In the genomic region with DNA sequence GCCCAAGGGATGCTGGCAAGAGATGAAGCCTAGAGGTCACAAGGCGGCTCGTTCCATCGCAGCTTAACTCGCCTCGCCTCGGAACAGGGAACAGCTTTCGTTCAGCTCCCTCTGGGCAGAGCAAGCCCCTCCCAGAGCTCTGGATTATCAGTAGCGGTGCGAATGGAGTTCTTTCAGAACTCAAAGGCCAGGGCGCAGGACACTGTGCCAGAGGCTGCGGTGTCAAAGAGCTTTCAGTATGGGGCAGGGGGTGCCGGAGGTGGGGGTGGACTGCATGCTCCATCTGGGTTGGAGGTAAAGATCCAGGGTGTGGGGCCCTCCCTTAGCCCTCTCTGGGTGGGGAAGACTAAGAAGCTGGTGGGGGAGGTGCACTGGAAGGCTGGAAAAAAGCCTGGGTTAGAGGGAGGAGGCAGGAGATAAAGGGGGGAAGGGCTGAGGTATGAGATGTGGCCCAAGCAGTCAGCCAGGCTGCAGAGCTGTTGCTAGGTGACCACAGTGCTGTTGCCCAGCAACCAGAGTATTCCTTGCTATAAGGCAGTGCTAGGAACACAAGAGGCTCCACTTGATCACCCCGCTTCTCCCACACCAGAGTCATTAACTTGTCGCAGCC, we compare ENCODE assay signal across 7 mouse cellular contexts. TPM values are rescaled to one million over a fixed set of nuclear protein-coding genes. Genes with fewer than 3 reads are reported as not detected.
DNase-seq lines count a peak whose midpoint lies in the region; ATAC-seq lines count a peak whose summit lies in the region.

No protein-coding gene starts in this region.

- peak; percentile 97 for ATAC-seq in kidney, embryonic 14.5 days (ENCODE audit: low FRiP score, low TSS enrichment)
- ATAC-seq in limb, embryonic 11.5 days (ENCODE audit: insufficient number of reproducible peaks, low FRiP score, low TSS enrichment, low read depth), result peak; percentile 95
- ATAC-seq in neural tube, embryonic 13.5 days (ENCODE audit: low read depth), result peak; percentile 98

- no peaks in the 10 kb centered on the region for H3K27me3 ChIP-seq in kidney, embryonic 14.5 days (ENCODE audit: control insufficient read depth, insufficient read depth, low read length)
- no peaks in the 10 kb centered on the region for H3K27me3 ChIP-seq in limb, embryonic 11.5 days (ENCODE audit: control insufficient read depth, insufficient read depth, low read length)
- no peaks in the 10 kb centered on the region for H3K27me3 ChIP-seq in neural tube, embryonic 13.5 days

- peak overlapping the region; percentile 72 for H3K27ac ChIP-seq in kidney, embryonic 14.5 days (ENCODE audit: low read depth, low read length)
- peak overlapping the region; percentile 80 for H3K27ac ChIP-seq in limb, embryonic 11.5 days (replicated peaks; ENCODE audit: low read depth, low read length)
- peak overlapping the region; percentile 99 for H3K27ac ChIP-seq in neural tube, embryonic 13.5 days (replicated peaks)

- peaks cover 14% of the 10 kb centered on the region for H3K4me1 ChIP-seq in kidney, embryonic 14.5 days (ENCODE audit: control insufficient read depth, insufficient read depth, low read length)
- H3K4me1 ChIP-seq in limb, embryonic 11.5 days (ENCODE audit: control insufficient read depth, insufficient read depth, low read length), result peaks cover 16% of the 10 kb centered on the region
- peaks cover 41% of the 10 kb centered on the region for H3K4me1 ChIP-seq in neural tube, embryonic 13.5 days (replicated peaks)

- H3K36me3 ChIP-seq in kidney, embryonic 14.5 days (ENCODE audit: control insufficient read depth, insufficient read depth, low read length), result no peaks in the 10 kb centered on the region; the same call in 1 of the 2 replicates
- no peaks in the 10 kb centered on the region for H3K36me3 ChIP-seq in limb, embryonic 11.5 days (ENCODE audit: control insufficient read depth, insufficient read depth, low read length)
- peaks cover 7% of the 10 kb centered on the region; the same call in 1 of the 2 replicates for H3K36me3 ChIP-seq in neural tube, embryonic 13.5 days

- H3K4me2 ChIP-seq in kidney, embryonic 14.5 days (replicated peaks; ENCODE audit: low read depth, low read length), result peak overlapping the region; percentile 33
- peak overlapping the region; percentile 41 for H3K4me2 ChIP-seq in limb, embryonic 11.5 days (ENCODE audit: low read depth, severe bottlenecking)
- H3K4me2 ChIP-seq in neural tube, embryonic 13.5 days, result peak overlapping the region; percentile 60

- WGBS in kidney, embryonic 14.5 days, result 2% methylated on average over 14 of the region's 14 CpGs
- WGBS in limb, embryonic 11.5 days, result 2% methylated on average over 14 of the region's 14 CpGs
- 2% methylated on average over 14 of the region's 14 CpGs for WGBS in neural tube, embryonic 13.5 days

- peak overlapping the region; percentile 23; the same call in 1 of the 2 replicates for H3K9ac ChIP-seq in kidney, embryonic 14.5 days (ENCODE audit: low read depth, low read length)
- peak overlapping the region; percentile 34; the same call in 1 of the 2 replicates for H3K9ac ChIP-seq in limb, embryonic 11.5 days (ENCODE audit: low read length)
- H3K9ac ChIP-seq in neural tube, embryonic 13.5 days, result peak overlapping the region; percentile 65

- H3K4me3 ChIP-seq in kidney, embryonic 14.5 days (ENCODE audit: low read length), result peak overlapping the region; percentile 12
- peak overlapping the region; percentile 14; the same call in 1 of the 2 replicates for H3K4me3 ChIP-seq in limb, embryonic 11.5 days (ENCODE audit: low read depth, low read length)
- H3K4me3 ChIP-seq in neural tube, embryonic 13.5 days, result peak overlapping the region; percentile 27

- DNase-seq in adrenal gland, postnatal 36 days, result peak; percentile 74 to 77
- peak; percentile 88 for DNase-seq in embryo, embryonic 9.5 days (ENCODE audit: extremely low spot score)
- DNase-seq in heart, adult 8-10 months (ENCODE audit: low spot score), result peak; percentile 67
- peak; percentile 88 for DNase-seq in limb, embryonic 11.5 days (ENCODE audit: low spot score)
- DNase-seq in c-Kit-positive CD71-positive TER-119-positive erythroid progenitor cells, embryonic 14.5 days (ENCODE audit: low spot score), result no peak

- H3K9me3 ChIP-seq in kidney, embryonic 14.5 days (ENCODE audit: control insufficient read depth, low read length), result no peaks in the 10 kb centered on the region
- no peaks in the 10 kb centered on the region for H3K9me3 ChIP-seq in limb, embryonic 11.5 days (ENCODE audit: control insufficient read depth, low read length)
- no peaks in the 10 kb centered on the region for H3K9me3 ChIP-seq in neural tube, embryonic 13.5 days

RNA-seq across cellular contexts. Expression of gene Wdr6, which starts 9.1 kb away (rescaled TPM):
- total RNA-seq in adrenal gland, postnatal 36 days (2021), result 100 to 1,000 TPM; 119 to 121 TPM
- total RNA-seq in heart, adult 8-10 months (2022), result 10 to 100 TPM; 12.9 to 18.1 (median 17.0) TPM
- polyA plus RNA-seq in kidney, embryonic 14.5 days (2014; fragmentation: Nextera tagmentation; extraction: Ambion mirVana), result 86.0 and 114 TPM in 2 replicates
- polyA plus RNA-seq in limb, embryonic 11.5 days (2014; fragmentation: Nextera tagmentation; extraction: Ambion mirVana), result 152 and 167 TPM in 2 replicates
- 254 and 259 TPM in 2 replicates for polyA plus RNA-seq in neural tube, embryonic 13.5 days (2015; fragmentation: Nextera tagmentation; extraction: Ambion mirVana)

RNA-seq across cellular contexts. Expression of gene P4htm, which starts 9.8 kb away (rescaled TPM):
- total RNA-seq in adrenal gland, postnatal 36 days (2021), result 1 to 10 TPM; 5.6 to 6.3 TPM
- 10 to 100 TPM; 13.0 to 23.5 (median 14.6) TPM for total RNA-seq in heart, adult 8-10 months (2022)
- polyA plus RNA-seq in kidney, embryonic 14.5 days (2014; fragmentation: Nextera tagmentation; extraction: Ambion mirVana), result 7.5 and 7.7 TPM in 2 replicates
- polyA plus RNA-seq in limb, embryonic 11.5 days (2014; fragmentation: Nextera tagmentation; extraction: Ambion mirVana), result 6.7 and 7.2 TPM in 2 replicates
- polyA plus RNA-seq in neural tube, embryonic 13.5 days (2015; fragmentation: Nextera tagmentation; extraction: Ambion mirVana), result 29.5 and 30.7 TPM in 2 replicates

RNA-seq across cellular contexts. Expression of gene Dalrd3, which starts 18.0 kb away (rescaled TPM):
- total RNA-seq in adrenal gland, postnatal 36 days (2021), result 10 to 100 TPM; 61.1 to 72.7 TPM
- total RNA-seq in heart, adult 8-10 months (2022), result 10 to 100 TPM; 16.9 to 26.8 (median 24.1) TPM
- 130 and 159 TPM in 2 replicates for polyA plus RNA-seq in kidney, embryonic 14.5 days (2014; fragmentation: Nextera tagmentation; extraction: Ambion mirVana)
- 183 and 195 TPM in 2 replicates for polyA plus RNA-seq in limb, embryonic 11.5 days (2014; fragmentation: Nextera tagmentation; extraction: Ambion mirVana)
- polyA plus RNA-seq in neural tube, embryonic 13.5 days (2015; fragmentation: Nextera tagmentation; extraction: Ambion mirVana), result 267 and 294 TPM in 2 replicates

RNA-seq across cellular contexts. Expression of gene Ndufaf3, which starts 20.4 kb away (rescaled TPM):
- total RNA-seq in adrenal gland, postnatal 36 days (2021), result 10 to 100 TPM; 63.6 to 75.4 TPM
- total RNA-seq in heart, adult 8-10 months (2022), result 10 to 100 TPM; 78.5 to 86.3 (median 81.1) TPM
- polyA plus RNA-seq in kidney, embryonic 14.5 days (2014; fragmentation: Nextera tagmentation; extraction: Ambion mirVana), result 37.0 and 50.6 TPM in 2 replicates
- 44.3 and 47.5 TPM in 2 replicates for polyA plus RNA-seq in limb, embryonic 11.5 days (2014; fragmentation: Nextera tagmentation; extraction: Ambion mirVana)
- 68.0 and 80.2 TPM in 2 replicates for polyA plus RNA-seq in neural tube, embryonic 13.5 days (2015; fragmentation: Nextera tagmentation; extraction: Ambion mirVana)

RNA-seq across cellular contexts. Expression of gene Impdh2, which starts 27.6 kb away (rescaled TPM):
- total RNA-seq in adrenal gland, postnatal 36 days (2021), result 100 to 1,000 TPM in 1 of 2 experiments, 10 to 100 TPM in 1; 76.8 to 118 TPM
- total RNA-seq in heart, adult 8-10 months (2022), result 10 to 100 TPM; 44.3 to 53.5 (median 47.9) TPM
- polyA plus RNA-seq in kidney, embryonic 14.5 days (2014; fragmentation: Nextera tagmentation; extraction: Ambion mirVana), result 185 and 229 TPM in 2 replicates
- polyA plus RNA-seq in limb, embryonic 11.5 days (2014; fragmentation: Nextera tagmentation; extraction: Ambion mirVana), result 237 and 247 TPM in 2 replicates
- polyA plus RNA-seq in neural tube, embryonic 13.5 days (2015; fragmentation: Nextera tagmentation; extraction: Ambion mirVana), result 109 and 112 TPM in 2 replicates
